Mouse (Mus musculus) thymus, adult 2 months (tissue): ENCODE data around the gene Phkg1.

Experiments used
- CTCF ChIP-seq: fragments of 200-500 bp; IDR thresholded peaks from 2 replicates; pipeline ENCODE4 v1.5.1; 2012; ENCODE audit warnings: mild to moderate bottlenecking, control low read depth, low read length, moderate library complexity, borderline replicate concordance; ENCODE audit not compliant: control insufficient read depth, poor library complexity, insufficient read depth; ENCODE audit errors: extremely low read depth
- POLR2A ChIP-seq: fragments of 200-500 bp; IDR thresholded peaks from 2 replicates; pipeline ENCODE4 v1.6.1; 2012; ENCODE audit warnings: mild to moderate bottlenecking, low read length, control low read depth, moderate library complexity; ENCODE audit not compliant: control insufficient read depth, poor library complexity, insufficient read depth; ENCODE audit errors: extremely low read depth

GRCm38 (mm10) chr5:129918065-129918651 lies 19.8 kb upstream of the Phkg1 start:
- no peak for TF ChIP-seq POLR2A
- no peak for TF ChIP-seq CTCF
